Mouse (Mus musculus) embryo, embryonic 10.5 days (tissue): ENCODE results near the gene Stk10.
"Not testable (repeated sequence)": the region's sequence is repeated elsewhere in the genome, so short reads cannot be mapped to it uniquely, and the experiment has no call there.

Experiments used
- DNase-seq: peaks from one replicate; pipeline ENCODE4 v3.0.0-alpha.2; 2015; ENCODE audit warnings: low spot score

The Stk10 gene

GRCm38 (mm10) chr11:32532765-32533481 is at the start of gene Stk10:
TSS of gene Stk10 (plus strand) at chr11:32533305.
- peak; percentile 85 for DNase-seq

- DNase-seq, result no peak
These were observed 47.8 kb upstream of the Stk10 start for GRCm38 (mm10) chr11:32485290-32485689.

GRCm38 (mm10) chr11:32486621-32487020 is 46.5 kb upstream of the Stk10 start:
- DNase-seq, result no peak

GRCm38 (mm10) chr11:32487501-32487900 is 45.6 kb upstream of the Stk10 start:
- no peak for DNase-seq

- no peak for DNase-seq
These were observed 44.8 kb upstream of the Stk10 start for GRCm38 (mm10) chr11:32488344-32488743.

- no peak for DNase-seq
These were observed 44.1 kb upstream of the Stk10 start for GRCm38 (mm10) chr11:32488808-32489670.

- no peak for DNase-seq
These were observed 42.0 kb upstream of the Stk10 start for GRCm38 (mm10) chr11:32491079-32491478.

- no peak for DNase-seq
These were observed 39.8 kb upstream of the Stk10 start for GRCm38 (mm10) chr11:32493312-32493711.

- DNase-seq, result no peak
These were observed 37.8 kb upstream of the Stk10 start for GRCm38 (mm10) chr11:32495283-32495682.

- DNase-seq, result no peak
These were observed 34.2 kb upstream of the Stk10 start for GRCm38 (mm10) chr11:32498757-32499535.

GRCm38 (mm10) chr11:32499931-32500330 is 33.2 kb upstream of the Stk10 start:
- DNase-seq, result no peak

GRCm38 (mm10) chr11:32503711-32504110 is 29.4 kb upstream of the Stk10 start:
- DNase-seq, result no peak

GRCm38 (mm10) chr11:32505091-32505739 is 27.9 kb upstream of the Stk10 start:
- no peak for DNase-seq

GRCm38 (mm10) chr11:32510930-32511329 is 22.2 kb upstream of the Stk10 start:
- DNase-seq, result no peak

GRCm38 (mm10) chr11:32514853-32515252 is 18.3 kb upstream of the Stk10 start:
- DNase-seq, result not testable (repeated sequence)

- no peak for DNase-seq
These were observed 17.0 kb upstream of the Stk10 start for GRCm38 (mm10) chr11:32516091-32516490.

GRCm38 (mm10) chr11:32516916-32517712 is 16.0 kb upstream of the Stk10 start:
- DNase-seq, result no peak

- no peak for DNase-seq
These were observed 14.3 kb upstream of the Stk10 start for GRCm38 (mm10) chr11:32518770-32519169.

GRCm38 (mm10) chr11:32519354-32519753 is 13.8 kb upstream of the Stk10 start:
- DNase-seq, result no peak

GRCm38 (mm10) chr11:32521246-32521645 is 11.9 kb upstream of the Stk10 start:
- DNase-seq, result no peak
